Mouse (Mus musculus): ENCODE data around the gene Mfsd4b4. TPM values are rescaled to one million over a fixed set of nuclear protein-coding genes. Genes with fewer than 3 reads are reported as not detected.
"Not testable (repeated sequence)": the region's sequence is repeated elsewhere in the genome, so short reads cannot be mapped to it uniquely, and the experiment has no call there.

The Mfsd4b4 gene
- polyA plus RNA-seq (2015; fragmentation: Nextera tagmentation; extraction: Ambion mirVana), result 3.5 and 3.6 TPM in 2 replicates

- peak; percentile 99 for ATAC-seq (ENCODE audit: insufficient read depth, low FRiP score)
- no peaks in the 10 kb centered on the region for H3K4me1 ChIP-seq (ENCODE audit: control insufficient read depth, insufficient read depth, low read length)
- peak within 1 kb of the TSS; percentile 90 for H3K27ac ChIP-seq (ENCODE audit: low read length)
- peak within 1 kb of the TSS; percentile 63 for H3K4me3 ChIP-seq (replicated peaks; ENCODE audit: low read length)
- 1% methylated on average over 40 of the region's 41 CpGs for WGBS
- H3K4me2 ChIP-seq (ENCODE audit: low read depth, low read length), result peak within 1 kb of the TSS; percentile 70
- H3K9me3 ChIP-seq (replicated peaks; ENCODE audit: control insufficient read depth, low read length), result no peaks in the 10 kb centered on the region
- H3K9ac ChIP-seq (ENCODE audit: low read length), result peak within 1 kb of the TSS; percentile 80
- no peaks in the 10 kb centered on the region for H3K36me3 ChIP-seq (ENCODE audit: control insufficient read depth, insufficient read depth, low read length)
- no peaks in the 10 kb centered on the region for H3K27me3 ChIP-seq (ENCODE audit: control insufficient read depth, insufficient read depth, low read length)
These were observed at the start of gene Mfsd4b4 for GRCm38 (mm10) chr10:39898874-39899371. Gene Mfsd4b4, minus strand, starts transcription at chr10:39899238.

- 80% methylated on average over 3 of the region's 3 CpGs for WGBS
- H3K9me3 ChIP-seq (replicated peaks; ENCODE audit: control insufficient read depth, low read length); H3K9ac ChIP-seq (ENCODE audit: low read length); H3K4me1 ChIP-seq (ENCODE audit: control insufficient read depth, insufficient read depth, low read length); H3K27me3 ChIP-seq (ENCODE audit: control insufficient read depth, insufficient read depth, low read length); H3K36me3 ChIP-seq (ENCODE audit: control insufficient read depth, insufficient read depth, low read length); H3K4me3 ChIP-seq (replicated peaks; ENCODE audit: low read length); ATAC-seq (ENCODE audit: insufficient read depth, low FRiP score); H3K4me2 ChIP-seq (ENCODE audit: low read depth, low read length); H3K27ac ChIP-seq (ENCODE audit: low read length): not testable (repeated sequence)
These were observed 48.2 kb upstream of the Mfsd4b4 start for GRCm38 (mm10) chr10:39947195-39947594.

GRCm38 (mm10) chr10:39936553-39936952 lies 37.5 kb upstream of the Mfsd4b4 start:
- Histone ChIP-seq H3K4me1 (ENCODE audit: control insufficient read depth, insufficient read depth, low read length) (no peaks in the 10 kb centered on the region), H3K4me2 (ENCODE audit: low read depth, low read length) (no peak overlapping the region), H3K9me3 (replicated peaks; ENCODE audit: control insufficient read depth, low read length) (no peaks in the 10 kb centered on the region), H3K27ac (ENCODE audit: low read length) (no peak overlapping the region), H3K9ac (ENCODE audit: low read length) (no peak overlapping the region), H3K4me3 (replicated peaks; ENCODE audit: low read length) (no peak overlapping the region), H3K27me3 (ENCODE audit: control insufficient read depth, insufficient read depth, low read length) (no peaks in the 10 kb centered on the region), H3K36me3 (ENCODE audit: control insufficient read depth, insufficient read depth, low read length) (no peaks in the 10 kb centered on the region)
- ATAC-seq (ENCODE audit: insufficient read depth, low FRiP score), result no peak
- 75% methylated on average over 7 of the region's 7 CpGs for WGBS

GRCm38 (mm10) chr10:39926616-39927139 lies 27.6 kb upstream of the Mfsd4b4 start, which contains the start of gene Mfsd4b2:
Gene Mfsd4b2, minus strand, starts transcription at chr10:39926923.
- H3K4me2 ChIP-seq (ENCODE audit: low read depth, low read length), result peak within 1 kb of the TSS; percentile 90
- peak within 1 kb of the TSS; percentile 48 for H3K4me3 ChIP-seq (replicated peaks; ENCODE audit: low read length)
- no peaks in the 10 kb centered on the region for H3K9me3 ChIP-seq (replicated peaks; ENCODE audit: control insufficient read depth, low read length)
- ATAC-seq (ENCODE audit: insufficient read depth, low FRiP score), result peak; percentile 69; the same call in 1 of the 2 replicates
- H3K4me1 ChIP-seq (ENCODE audit: control insufficient read depth, insufficient read depth, low read length), result no peaks in the 10 kb centered on the region
- peak within 1 kb of the TSS; percentile 74 for H3K9ac ChIP-seq (ENCODE audit: low read length)
- H3K36me3 ChIP-seq (ENCODE audit: control insufficient read depth, insufficient read depth, low read length), result no peaks in the 10 kb centered on the region
- no peak within 1 kb of the TSS for H3K27ac ChIP-seq (ENCODE audit: low read length)
- peaks cover 3% of the 10 kb centered on the region; the same call in 1 of the 2 replicates for H3K27me3 ChIP-seq (ENCODE audit: control insufficient read depth, insufficient read depth, low read length)
- WGBS, result 1% methylated on average over 39 of the region's 41 CpGs

GRCm38 (mm10) chr10:39924556-39924955 lies 25.5 kb upstream of the Mfsd4b4 start:
- H3K4me2 ChIP-seq (ENCODE audit: low read depth, low read length); H3K36me3 ChIP-seq (ENCODE audit: control insufficient read depth, insufficient read depth, low read length); H3K9ac ChIP-seq (ENCODE audit: low read length); H3K4me3 ChIP-seq (replicated peaks; ENCODE audit: low read length); H3K27me3 ChIP-seq (ENCODE audit: control insufficient read depth, insufficient read depth, low read length); H3K4me1 ChIP-seq (ENCODE audit: control insufficient read depth, insufficient read depth, low read length); H3K9me3 ChIP-seq (replicated peaks; ENCODE audit: control insufficient read depth, low read length); H3K27ac ChIP-seq (ENCODE audit: low read length): not testable (repeated sequence)
- 57% methylated on average over 8 of the region's 8 CpGs for WGBS
- ATAC-seq (ENCODE audit: insufficient read depth, low FRiP score), result peak; percentile 58

- Histone ChIP-seq H3K9me3 (replicated peaks; ENCODE audit: control insufficient read depth, low read length) (no peaks in the 10 kb centered on the region), H3K4me2 (ENCODE audit: low read depth, low read length) (no peak overlapping the region), H3K27ac (ENCODE audit: low read length) (no peak overlapping the region), H3K9ac (ENCODE audit: low read length) (no peak overlapping the region), H3K4me3 (replicated peaks; ENCODE audit: low read length) (no peak overlapping the region), H3K36me3 (ENCODE audit: control insufficient read depth, insufficient read depth, low read length) (no peaks in the 10 kb centered on the region), H3K27me3 (ENCODE audit: control insufficient read depth, insufficient read depth, low read length) (no peaks in the 10 kb centered on the region), H3K4me1 (ENCODE audit: control insufficient read depth, insufficient read depth, low read length) (no peaks in the 10 kb centered on the region)
- no peak for ATAC-seq (ENCODE audit: insufficient read depth, low FRiP score)
These were observed 13.6 kb upstream of the Mfsd4b4 start for GRCm38 (mm10) chr10:39912616-39913015.

GRCm38 (mm10) chr10:39908768-39909441 lies 9.9 kb upstream of the Mfsd4b4 start:
- WGBS, result 47% methylated on average over 13 of the region's 13 CpGs
- H3K27ac ChIP-seq (ENCODE audit: low read length), result no peak overlapping the region

GRCm38 (mm10) chr10:39906799-39907658 lies 8.0 kb upstream of the Mfsd4b4 start:
- 67% methylated on average over 10 of the region's 10 CpGs for WGBS
- no peaks in the 10 kb centered on the region for H3K27me3 ChIP-seq (ENCODE audit: control insufficient read depth, insufficient read depth, low read length)
- H3K4me1 ChIP-seq (ENCODE audit: control insufficient read depth, insufficient read depth, low read length), result no peaks in the 10 kb centered on the region
- no peaks in the 10 kb centered on the region for H3K9me3 ChIP-seq (replicated peaks; ENCODE audit: control insufficient read depth, low read length)
- H3K27ac ChIP-seq (ENCODE audit: low read length), result no peak overlapping the region
- ATAC-seq (ENCODE audit: insufficient read depth, low FRiP score), result peak; percentile 58; the same call in 1 of the 2 replicates
- no peak overlapping the region for H3K9ac ChIP-seq (ENCODE audit: low read length)
- no peak overlapping the region for H3K4me2 ChIP-seq (ENCODE audit: low read depth, low read length)
- H3K36me3 ChIP-seq (ENCODE audit: control insufficient read depth, insufficient read depth, low read length), result no peaks in the 10 kb centered on the region
- H3K4me3 ChIP-seq (replicated peaks; ENCODE audit: low read length), result no peak overlapping the region

More at GRCm38 (mm10) chr10:39908768-39909441, 9.9 kb upstream of the Mfsd4b4 start:
- Histone ChIP-seq H3K36me3 (ENCODE audit: control insufficient read depth, insufficient read depth, low read length) (no peaks in the 10 kb centered on the region), H3K27me3 (ENCODE audit: control insufficient read depth, insufficient read depth, low read length) (no peaks in the 10 kb centered on the region), H3K4me2 (ENCODE audit: low read depth, low read length) (peak overlapping the region; percentile 23), H3K9me3 (replicated peaks; ENCODE audit: control insufficient read depth, low read length) (no peaks in the 10 kb centered on the region), H3K9ac (ENCODE audit: low read length) (no peak overlapping the region), H3K4me3 (replicated peaks; ENCODE audit: low read length) (no peak overlapping the region), H3K4me1 (ENCODE audit: control insufficient read depth, insufficient read depth, low read length) (no peaks in the 10 kb centered on the region)
- ATAC-seq (ENCODE audit: insufficient read depth, low FRiP score), result no peak

- Histone ChIP-seq H3K9ac (ENCODE audit: low read length) (no peak overlapping the region), H3K36me3 (ENCODE audit: control insufficient read depth, insufficient read depth, low read length) (no peaks in the 10 kb centered on the region), H3K4me1 (ENCODE audit: control insufficient read depth, insufficient read depth, low read length) (no peaks in the 10 kb centered on the region), H3K4me2 (ENCODE audit: low read depth, low read length) (no peak overlapping the region), H3K9me3 (replicated peaks; ENCODE audit: control insufficient read depth, low read length) (no peaks in the 10 kb centered on the region), H3K4me3 (replicated peaks; ENCODE audit: low read length) (no peak overlapping the region), H3K27me3 (ENCODE audit: control insufficient read depth, insufficient read depth, low read length) (no peaks in the 10 kb centered on the region), H3K27ac (ENCODE audit: low read length) (no peak overlapping the region)
- WGBS, result 82% methylated on average over 3 of the region's 3 CpGs
- no peak for ATAC-seq (ENCODE audit: insufficient read depth, low FRiP score)
These were observed 5.2 kb upstream of the Mfsd4b4 start for GRCm38 (mm10) chr10:39904191-39904590.

Measured in stomach, embryonic 16.5 days (tissue).